Comparison of ENCODE assay signal across 22 mouse cellular contexts in genomic region chr5:88957735-88958134, GRCm38 (mm10).
DNase-seq lines count a peak whose midpoint lies in the region; ATAC-seq and TF ChIP-seq lines count a peak whose summit lies in the region.
"Had no signal": no experiment of that assay in that cellular context is flagged by ENCODE, and none has a peak within 500 bp of the region (broad histone marks: within the 10 kb centered on the region; RNA-seq: fewer than 3 reads in every experiment).

No protein-coding gene starts in this region.

- 0 out of 2 replicates have a peak, but pooled peaks cover 3% of the 10 kb centered on the region for H3K4me1 ChIP-seq in lung, embryonic 15.5 days
- no peaks in the 10 kb centered on the region; the same call in 1 of the 2 replicates for H3K4me1 ChIP-seq in brown adipose tissue, adult 24 weeks (ENCODE audit: control insufficient read depth, insufficient read depth, insufficient read length, low read length)
- no peaks in the 10 kb centered on the region for H3K4me1 ChIP-seq in intestine, embryonic 15.5 days (replicated peaks)
- H3K4me1 ChIP-seq in olfactory bulb, adult 2 months (ENCODE audit: control insufficient read depth, insufficient read depth, low read length), result peaks cover 29% of the 10 kb centered on the region
- H3K4me1 ChIP-seq: forebrain, embryonic 10.5 days had no signal

- H3K4me3 ChIP-seq in lung, embryonic 15.5 days, result no peak overlapping the region
- H3K4me3 ChIP-seq in brown adipose tissue, adult 24 weeks (ENCODE audit: insufficient read depth, low read depth, low read length), result no peak overlapping the region
- H3K4me3 ChIP-seq in intestine, embryonic 15.5 days (replicated peaks), result no peak overlapping the region
- H3K4me3 ChIP-seq in olfactory bulb, adult 2 months (ENCODE audit: insufficient read depth, low read depth, low read length), result no peak overlapping the region
- H3K4me3 ChIP-seq: forebrain, embryonic 10.5 days; heart, adult 2 months; heart, embryonic 10.5 days; heart, embryonic 13.5 days had no signal

- DNase-seq in lung, postnatal 10 days, result no peak
- DNase-seq in spleen, postnatal 10 days (ENCODE audit: low spot score in 2 of 2), result no peak
- DNase-seq: adrenal gland, adult 8-10 months; adrenal gland, postnatal 25 days; cerebellum, adult 18-20 months; cerebellum, adult 9-10 months; cerebellum, postnatal 14 days; gastrocnemius, postnatal 36 days; heart, adult 2 months; heart, postnatal 14 days; heart, postnatal 4 days had no signal

- WGBS in lung, embryonic 15.5 days, result 37% methylated on average over 5 of the region's 5 CpGs
- 62% methylated on average over 5 of the region's 5 CpGs for WGBS in intestine, embryonic 15.5 days
- WGBS in olfactory bulb, adult 2 months, result 83% methylated on average over 5 of the region's 5 CpGs

- peak; percentile 12; the same call in 1 of the 2 replicates for ATAC-seq in lung, embryonic 15.5 days (ENCODE audit: borderline replicate concordance, extremely low read depth, low FRiP score, low TSS enrichment)
- ATAC-seq in intestine, embryonic 15.5 days, result peak; percentile 63; the same call in 1 of the 2 replicates
- ATAC-seq: CD4-positive, CD25-positive, alpha-beta regulatory T cell, adult 4 months; forebrain, embryonic 14.5 days; hindbrain, postnatal 0 days had no signal

- no peak overlapping the region for H3K27ac ChIP-seq in lung, embryonic 15.5 days
- 0 out of 2 replicates have a peak overlapping the region, but pooled peaks have one; percentile 12 for H3K27ac ChIP-seq in brown adipose tissue, adult 24 weeks (replicated peaks; ENCODE audit: low read depth, low read length)
- H3K27ac ChIP-seq in intestine, embryonic 15.5 days, result no peak overlapping the region
- H3K27ac ChIP-seq in olfactory bulb, adult 2 months (ENCODE audit: insufficient read depth, low read depth, low read length), result 0 out of 2 replicates have a peak overlapping the region, but pooled peaks have one; percentile 31
- H3K27ac ChIP-seq: forebrain, embryonic 10.5 days; heart, adult 2 months; heart, embryonic 10.5 days; heart, embryonic 13.5 days; hindbrain, embryonic 14.5 days; hindbrain, postnatal 0 days had no signal

- no peak for TF ChIP-seq POLR2A in olfactory bulb, adult 2 months (IDR thresholded peaks at IDR 0.05; ENCODE audit: insufficient read depth, low read depth, low read length)

- H3K27me3 ChIP-seq in lung, embryonic 15.5 days, result no peaks in the 10 kb centered on the region
- H3K27me3 ChIP-seq in intestine, embryonic 15.5 days (replicated peaks), result no peaks in the 10 kb centered on the region
- H3K27me3 ChIP-seq: heart, embryonic 13.5 days had no signal

- H3K9me3 ChIP-seq in lung, embryonic 15.5 days, result no peaks in the 10 kb centered on the region
- no peaks in the 10 kb centered on the region for H3K9me3 ChIP-seq in intestine, embryonic 15.5 days
- H3K9me3 ChIP-seq: forebrain, embryonic 10.5 days; heart, embryonic 10.5 days; heart, embryonic 13.5 days had no signal

- H3K36me3 ChIP-seq in lung, embryonic 15.5 days, result no peaks in the 10 kb centered on the region
- H3K36me3 ChIP-seq in intestine, embryonic 15.5 days, result no peaks in the 10 kb centered on the region
- H3K36me3 ChIP-seq: heart, embryonic 10.5 days had no signal

- no peak overlapping the region for H3K4me2 ChIP-seq in lung, embryonic 15.5 days
- H3K4me2 ChIP-seq in intestine, embryonic 15.5 days (replicated peaks), result no peak overlapping the region
- H3K4me2 ChIP-seq: heart, embryonic 13.5 days; hindbrain, embryonic 14.5 days had no signal

- H3K9ac ChIP-seq in lung, embryonic 15.5 days, result no peak overlapping the region
- no peak overlapping the region for H3K9ac ChIP-seq in intestine, embryonic 15.5 days
- H3K9ac ChIP-seq: heart, embryonic 13.5 days; hindbrain, embryonic 14.5 days had no signal

- TF ChIP-seq CTCF in olfactory bulb, adult 2 months (IDR thresholded peaks at IDR 0.05; ENCODE audit: insufficient read depth, low read depth, low read length), result no peak

Comparison
In these comparisons a context has a peak if more than half of its experiments do, and no peak if none do; other contexts are left out.
1. H3K27ac ChIP-seq: peak in brown adipose tissue, adult 24 weeks (single experiment) and olfactory bulb, adult 2 months (single experiment); none in lung, embryonic 15.5 days (single experiment) and intestine, embryonic 15.5 days (single experiment).